Mouse (Mus musculus) olfactory bulb, adult 2 months (tissue): Measurements from ENCODE around the gene 2010109A12Rik. TPM values are rescaled to one million over a fixed set of nuclear protein-coding genes. Genes with fewer than 3 reads are reported as not detected.

Experiments used
- H3K27ac ChIP-seq: fragments of 200-500 bp; 2 replicates; pipeline ENCODE4 v1.5.1; 2012; ENCODE audit warnings: low read depth, low read length; ENCODE audit not compliant: insufficient read depth
- H3K4me1 ChIP-seq: fragments of 200-500 bp; 2 replicates; pipeline ENCODE4 v1.6.1; 2012; ENCODE audit warnings: low read length; ENCODE audit not compliant: control insufficient read depth, insufficient read depth
- H3K4me3 ChIP-seq: fragments of 200-500 bp; 2 replicates; pipeline ENCODE4 v1.5.1; 2012; ENCODE audit warnings: mild to moderate bottlenecking, low read depth, low read length, moderate library complexity; ENCODE audit not compliant: insufficient read depth
- CTCF ChIP-seq: fragments of 200-500 bp; IDR thresholded peaks from 2 replicates; pipeline ENCODE4 v1.5.1; 2012; ENCODE audit warnings: low read depth, mild to moderate bottlenecking, low read length, moderate library complexity; ENCODE audit not compliant: insufficient read depth
- POLR2A ChIP-seq: fragments of 200-500 bp; IDR thresholded peaks from 2 replicates; pipeline ENCODE4 v1.6.1; 2012; ENCODE audit warnings: mild to moderate bottlenecking, low read depth, low read length, moderate library complexity; ENCODE audit not compliant: insufficient read depth
- WGBS: fragments of 180-500 bp; shearing (Covaris S2); methylation state at CpG from one replicate; pipeline ENCODE4 v1.1.7; 2018; 5-methylcytosine and 5-hydroxymethylcytosine counted together
- polyA plus RNA-seq: library from polyadenylated mRNA; stranded (reverse); fragments of >200 nt; gene quantifications from 2 replicates; pipeline ENCODE4 v1.2.4, GENCODE M21; 2012; ENCODE audit warnings: low replicate concordance; ENCODE audit not compliant: missing spikeins, insufficient read depth, insufficient read length

2010109A12Rik gene
- polyA plus RNA-seq, 1 experiment: not detected

DNA sequence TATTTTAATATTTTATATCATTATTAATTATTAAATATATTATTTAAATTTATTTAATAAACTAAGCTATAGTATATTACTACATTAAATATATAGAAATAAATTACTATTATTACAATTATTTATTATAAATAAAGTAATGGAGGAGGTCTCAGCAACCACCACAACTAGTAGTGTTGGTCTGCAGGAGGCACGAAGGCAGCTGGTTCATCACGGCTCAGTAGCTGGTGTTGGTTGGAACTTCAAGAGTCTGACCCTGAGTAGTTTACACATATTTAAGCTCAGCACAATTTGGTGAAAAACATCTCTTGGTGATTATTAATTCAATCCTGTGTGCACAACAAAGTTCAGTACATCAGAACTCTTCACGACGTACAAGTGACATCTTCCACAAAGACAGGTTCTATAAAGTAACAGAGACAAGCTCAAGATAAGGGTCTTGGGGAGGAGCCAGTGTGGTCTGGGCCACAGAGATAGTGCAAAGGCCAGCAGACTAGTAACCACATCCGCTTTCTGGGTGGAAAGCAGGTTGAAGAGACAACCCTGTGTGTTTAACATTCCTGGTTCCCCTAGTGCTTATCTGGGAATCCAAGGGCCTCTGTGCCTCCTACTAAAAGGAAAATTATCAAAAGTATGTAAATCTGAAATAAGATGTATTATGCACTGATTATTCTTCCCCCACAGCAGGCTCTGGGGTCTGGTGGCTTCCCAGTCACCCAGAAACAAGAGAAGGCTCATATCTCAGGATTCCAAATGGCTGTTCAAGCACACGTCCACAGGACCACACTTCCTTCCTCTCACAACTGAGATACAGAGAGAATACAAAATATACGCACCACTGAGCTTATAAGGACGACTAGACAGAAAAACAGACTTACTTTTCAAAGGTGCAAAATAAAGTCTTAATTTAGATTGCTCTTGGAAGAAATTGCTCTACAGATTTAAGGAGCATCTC lies 33.5 kb downstream of the 2010109A12Rik start:
- TF ChIP-seq CTCF: no peak
- no peak for TF ChIP-seq POLR2A

GRCm38 (mm10) chr5:93245280-93245679 lies 39.0 kb downstream of the 2010109A12Rik start:
- 68% methylated on average over 2 of the region's 2 CpGs for WGBS
- no peak overlapping the region for H3K27ac ChIP-seq
- no peaks in the 10 kb centered on the region for H3K4me1 ChIP-seq
- TF ChIP-seq POLR2A: no peak
- no peak for TF ChIP-seq CTCF
- H3K4me3 ChIP-seq: no peak overlapping the region

More for the DNA sequence above, 33.5 kb downstream of the 2010109A12Rik start:
- WGBS: 89% methylated on average over 8 of the region's 8 CpGs
- no peak overlapping the region for H3K27ac ChIP-seq
- no peak overlapping the region for H3K4me3 ChIP-seq
- H3K4me1 ChIP-seq: no peaks in the 10 kb centered on the region

- TF ChIP-seq POLR2A (no peak), CTCF (no peak)
- H3K27ac ChIP-seq: no peak overlapping the region
- H3K4me1 ChIP-seq: no peaks in the 10 kb centered on the region
- 81% methylated on average over 6 of the region's 6 CpGs for WGBS
- H3K4me3 ChIP-seq: no peak overlapping the region
These were observed 43.7 kb downstream of the 2010109A12Rik start for GRCm38 (mm10) chr5:93249940-93250578.

GRCm38 (mm10) chr5:93251001-93251760 lies 44.9 kb downstream of the 2010109A12Rik start:
- TF ChIP-seq CTCF: no peak
- no peak for TF ChIP-seq POLR2A
- WGBS: 77% methylated on average over 12 of the region's 12 CpGs

DNA sequence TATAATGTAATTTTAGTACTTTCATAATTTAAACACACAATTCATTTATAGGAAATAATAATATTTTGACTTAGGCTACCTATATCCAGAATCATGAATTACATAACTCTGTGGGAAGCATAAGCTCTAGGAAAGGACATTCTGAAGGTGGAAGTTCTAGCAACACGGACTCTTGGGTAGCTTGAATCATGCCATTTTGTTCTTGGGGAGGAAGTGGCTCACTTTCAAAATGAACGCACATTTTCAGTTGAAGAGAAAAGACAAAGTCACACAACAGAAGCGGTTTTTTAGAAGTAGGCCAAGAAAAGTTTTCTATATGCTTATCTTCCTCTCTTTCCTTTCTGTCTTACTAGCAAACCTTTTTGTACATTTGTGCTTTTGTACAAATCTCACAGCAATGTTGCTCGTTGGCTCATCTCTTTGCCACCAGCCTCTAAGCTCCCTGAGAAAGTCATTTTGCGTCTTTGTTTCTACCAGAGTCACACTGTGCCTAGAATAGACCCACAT lies 49.5 kb downstream of the 2010109A12Rik start:
- TF ChIP-seq POLR2A (no peak), CTCF (no peak)
- Histone ChIP-seq H3K4me1 (no peaks in the 10 kb centered on the region), H3K4me3 (no peak overlapping the region), H3K27ac (no peak overlapping the region)
- WGBS: 85% methylated on average over 5 of the region's 5 CpGs

More at GRCm38 (mm10) chr5:93251001-93251760, 44.9 kb downstream of the 2010109A12Rik start:
- Histone ChIP-seq H3K4me1 (no peaks in the 10 kb centered on the region), H3K27ac (no peak overlapping the region), H3K4me3 (no peak overlapping the region)

GRCm38 (mm10) chr5:93256820-93257405 lies 50.6 kb downstream of the 2010109A12Rik start:
- H3K4me1 ChIP-seq: no peaks in the 10 kb centered on the region
- H3K27ac ChIP-seq: no peak overlapping the region
- no peak overlapping the region for H3K4me3 ChIP-seq
- TF ChIP-seq POLR2A (no peak), CTCF (no peak)

- TF ChIP-seq POLR2A (no peak), CTCF (no peak)
- Histone ChIP-seq H3K4me1 (no peaks in the 10 kb centered on the region), H3K27ac (no peak overlapping the region), H3K4me3 (no peak overlapping the region)
These were observed 53.0 kb downstream of the 2010109A12Rik start for GRCm38 (mm10) chr5:93259349-93259748.

GRCm38 (mm10) chr5:93260983-93261382 lies 54.7 kb downstream of the 2010109A12Rik start:
- 65% methylated on average over 3 of the region's 3 CpGs for WGBS
- TF ChIP-seq POLR2A (no peak), CTCF (no peak)
- no peak overlapping the region for H3K27ac ChIP-seq

More at GRCm38 (mm10) chr5:93260983-93261382, 54.7 kb downstream of the 2010109A12Rik start:
- H3K4me1 ChIP-seq: no peaks in the 10 kb centered on the region
- H3K4me3 ChIP-seq: no peak overlapping the region
